Mouse (Mus musculus) megakaryocyte-erythroid progenitor cell, adult 5-6 weeks (primary cell): ENCODE data around the gene Fry. TPM values are rescaled to one million over a fixed set of nuclear protein-coding genes. Genes with fewer than 3 reads are reported as not detected.

Experiments
- ATAC-seq: replicated peaks from 2 replicates; pipeline ENCODE4 v1.8.0; 2016; ENCODE audit warnings: mild to moderate bottlenecking, inconsistent platforms; ENCODE audit not compliant: severe bottlenecking, poor library complexity, low FRiP score, low TSS enrichment
- total RNA-seq, 2 experiments: library from RNA; stranded (forward) in 1 of 2; stranded (reverse) in 1 of 2; fragments of 200-1000, 215-1000 nt in 1 of 2; fragments of >200 nt in 1 of 2; fragmentation: Nextera tagmentation in 1 of 2; gene quantifications; 2 replicates each; pipeline ENCODE4 v1.2.3; 2014 to 2017

Fry gene
- total RNA-seq, 2 experiments from 2014 or later, result 8.3 to 12.9 TPM

DNA sequence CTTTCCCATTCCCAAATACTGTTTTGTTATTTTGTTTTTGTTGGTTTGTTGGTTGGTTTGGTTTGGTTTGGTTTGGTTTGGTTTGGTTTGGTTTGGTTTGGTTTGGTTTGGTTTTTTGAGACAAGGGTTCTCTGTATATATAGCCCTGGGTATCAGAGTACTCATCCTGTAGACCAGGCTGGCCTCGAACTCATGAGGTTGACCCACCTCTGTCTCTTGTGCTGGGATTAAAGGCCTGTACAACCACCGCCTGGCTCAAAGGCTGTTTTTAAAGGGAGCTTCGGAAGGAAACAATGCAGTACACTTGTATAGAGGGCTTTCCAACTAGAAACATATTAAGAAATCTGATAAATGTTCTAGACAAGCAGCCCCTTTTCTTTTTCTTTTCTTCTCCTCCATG is 46.2 kb downstream of the Fry start:
- no peak for ATAC-seq

GRCm38 (mm10) chr5:150166811-150167210 is 48.4 kb downstream of the Fry start:
- ATAC-seq, result no peak

GRCm38 (mm10) chr5:150167287-150167686 is 48.8 kb downstream of the Fry start:
- ATAC-seq, result no peak

DNA sequence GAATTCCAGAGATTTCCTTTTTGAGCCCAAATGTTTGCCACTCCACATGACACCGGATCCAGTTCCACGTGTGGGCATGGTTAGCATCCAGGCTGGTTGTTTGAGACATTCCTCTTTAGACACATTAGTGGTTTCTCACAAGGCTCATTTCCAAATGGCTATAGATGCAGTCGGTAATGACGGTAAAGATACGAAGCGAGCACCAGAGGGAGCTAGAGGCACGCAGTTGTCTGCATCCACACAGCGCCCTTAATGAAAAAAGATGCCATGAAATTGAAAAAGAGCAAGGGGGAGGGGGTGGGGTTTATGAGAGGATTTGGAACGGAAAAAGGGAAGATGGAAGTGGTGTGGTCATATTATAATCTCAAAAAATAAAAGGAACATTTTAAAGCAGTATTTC is 50.3 kb downstream of the Fry start:
- ATAC-seq, result peak; percentile 96

GRCm38 (mm10) chr5:150171562-150171961 is 53.1 kb downstream of the Fry start:
- ATAC-seq, result no peak

GRCm38 (mm10) chr5:150173869-150174268 is 55.4 kb downstream of the Fry start:
- no peak for ATAC-seq

DNA sequence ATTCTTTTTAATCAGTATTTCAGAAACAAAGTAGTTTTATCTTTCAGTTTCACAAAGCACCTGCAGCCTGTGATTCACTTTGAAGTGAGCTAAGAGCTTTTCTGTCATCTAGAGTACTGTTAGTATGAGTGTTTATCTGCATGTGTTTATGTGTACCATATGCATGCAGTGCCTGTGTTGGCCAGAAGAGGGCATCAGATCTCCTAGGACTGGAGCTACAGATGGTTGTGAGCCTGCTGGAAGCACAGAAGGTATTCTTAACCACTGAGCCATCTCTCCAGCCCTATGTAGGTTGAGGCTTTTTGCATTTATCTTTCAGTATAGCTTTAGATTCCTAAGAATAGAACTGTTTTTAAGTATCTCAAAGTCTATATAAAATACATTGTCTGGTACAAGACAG is 56.5 kb downstream of the Fry start:
- no peak for ATAC-seq

DNA sequence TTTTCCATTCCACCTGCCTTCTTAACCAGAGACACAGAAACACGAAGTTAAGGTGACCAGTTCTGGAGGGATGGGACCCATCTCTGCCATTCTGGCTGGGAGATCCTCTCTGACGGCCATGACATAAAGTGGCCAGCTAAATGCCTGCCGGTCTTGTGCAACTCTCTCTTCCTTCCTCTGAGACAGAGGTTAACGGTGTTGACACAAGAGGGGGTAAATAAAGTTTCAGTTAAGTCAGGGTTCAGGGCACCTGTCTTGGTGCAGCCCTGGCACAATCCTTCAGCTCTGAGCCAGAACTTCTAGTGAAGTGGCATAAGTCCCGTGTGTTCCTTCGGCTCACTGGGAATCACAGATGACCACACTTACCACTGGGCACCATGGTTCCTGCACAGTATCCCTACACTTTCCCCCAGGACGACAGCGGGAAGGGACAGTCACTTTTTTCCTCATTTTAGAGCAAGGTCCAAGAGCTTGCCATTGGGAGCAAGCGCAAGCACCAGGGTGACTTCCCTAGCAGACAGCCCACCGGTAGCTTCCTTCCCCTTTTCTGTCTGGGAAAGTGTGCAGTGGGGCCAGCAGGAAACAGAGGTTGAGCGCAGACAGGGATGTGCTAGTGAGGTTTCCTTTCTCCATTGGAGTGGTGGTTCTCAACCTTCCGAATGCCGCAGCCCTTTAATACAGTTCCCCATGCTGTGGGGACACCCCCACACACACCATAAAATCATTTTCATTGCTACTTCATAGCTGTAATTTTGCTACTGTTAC is 58.0 kb downstream of the Fry start:
- ATAC-seq, result no peak

- ATAC-seq, result peak; percentile 88
Measured at GRCm38 (mm10) chr5:150177757-150178156, 59.3 kb downstream of the Fry start.

DNA sequence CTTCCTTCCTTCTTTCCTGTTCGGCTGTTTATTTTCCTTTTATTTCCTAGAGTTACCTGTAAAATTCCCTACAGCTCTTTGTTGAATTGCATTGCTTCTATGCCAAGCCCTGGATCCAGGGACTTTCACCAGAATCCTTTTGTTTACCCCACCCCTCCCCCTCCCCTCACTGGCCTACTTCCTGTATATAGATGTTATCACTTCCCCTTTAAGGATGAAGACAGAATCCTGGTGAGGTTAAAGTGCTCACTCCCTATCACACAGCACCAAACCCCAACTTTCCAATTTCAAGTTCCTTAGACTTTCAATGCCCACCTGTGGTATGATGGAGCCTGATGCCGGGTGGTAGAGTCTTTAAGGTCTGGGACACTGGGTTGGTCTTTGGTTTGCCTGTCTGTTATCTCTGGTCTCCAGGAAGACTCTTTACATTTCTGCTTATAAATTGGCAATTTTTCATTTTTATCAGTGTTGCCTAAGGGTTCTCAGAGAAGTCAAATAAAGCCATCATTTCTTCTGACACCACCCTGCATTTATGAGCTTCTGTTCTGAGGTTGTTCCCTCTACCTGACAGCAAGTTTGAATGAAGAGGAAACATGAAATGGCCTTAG is 59.9 kb downstream of the Fry start:
- peak; percentile 85 for ATAC-seq

GRCm38 (mm10) chr5:150180985-150181607 is 62.7 kb downstream of the Fry start:
- no peak for ATAC-seq

- ATAC-seq, result no peak
Measured at GRCm38 (mm10) chr5:150184959-150185358, 66.5 kb downstream of the Fry start.

DNA sequence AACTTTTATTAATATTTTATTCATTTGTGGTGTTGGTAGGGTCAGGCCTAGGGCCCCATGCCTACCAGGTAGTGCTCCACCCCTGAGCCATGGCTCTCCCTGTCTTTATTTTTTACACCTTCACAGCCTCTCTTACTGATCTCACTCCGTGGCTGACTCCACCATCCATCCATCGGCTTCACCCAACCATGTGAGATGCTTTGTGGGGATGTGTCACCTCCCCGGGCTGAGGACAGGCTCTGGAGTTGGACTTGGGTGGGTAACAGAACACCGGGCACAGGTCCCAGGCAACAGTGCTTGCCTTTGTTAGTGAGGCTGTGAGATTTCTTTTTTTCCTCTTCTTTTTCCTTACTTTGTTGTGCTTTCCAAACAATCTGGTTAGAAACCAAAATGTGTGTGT is 67.7 kb downstream of the Fry start:
- ATAC-seq, result 0 out of 2 replicates have a peak, but pooled peaks have one; percentile 15

GRCm38 (mm10) chr5:150186676-150187075 is 68.2 kb downstream of the Fry start:
- peak; percentile 89 for ATAC-seq

DNA sequence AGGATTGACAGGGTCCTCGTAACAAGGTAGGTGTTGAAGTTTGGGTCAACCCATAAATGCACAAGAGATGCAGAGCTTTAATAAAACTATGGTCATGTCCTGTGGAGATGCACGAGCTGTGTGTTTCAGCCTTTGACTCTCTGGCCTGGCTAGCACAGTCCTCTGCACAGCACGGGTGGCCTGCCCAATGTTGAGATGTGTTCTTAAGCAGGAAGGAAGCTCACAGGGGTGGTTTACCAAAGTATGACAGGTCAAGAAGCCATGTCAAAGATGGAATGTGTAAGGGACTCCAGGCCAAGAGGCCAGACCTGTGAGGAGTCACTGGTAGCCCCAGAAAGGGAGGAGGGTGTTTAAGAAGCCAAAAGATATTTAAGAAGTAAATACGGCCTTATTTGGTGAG is 69.6 kb downstream of the Fry start:
- ATAC-seq, result no peak

GRCm38 (mm10) chr5:150190454-150191358 is 72.3 kb downstream of the Fry start:
- no peak for ATAC-seq

DNA sequence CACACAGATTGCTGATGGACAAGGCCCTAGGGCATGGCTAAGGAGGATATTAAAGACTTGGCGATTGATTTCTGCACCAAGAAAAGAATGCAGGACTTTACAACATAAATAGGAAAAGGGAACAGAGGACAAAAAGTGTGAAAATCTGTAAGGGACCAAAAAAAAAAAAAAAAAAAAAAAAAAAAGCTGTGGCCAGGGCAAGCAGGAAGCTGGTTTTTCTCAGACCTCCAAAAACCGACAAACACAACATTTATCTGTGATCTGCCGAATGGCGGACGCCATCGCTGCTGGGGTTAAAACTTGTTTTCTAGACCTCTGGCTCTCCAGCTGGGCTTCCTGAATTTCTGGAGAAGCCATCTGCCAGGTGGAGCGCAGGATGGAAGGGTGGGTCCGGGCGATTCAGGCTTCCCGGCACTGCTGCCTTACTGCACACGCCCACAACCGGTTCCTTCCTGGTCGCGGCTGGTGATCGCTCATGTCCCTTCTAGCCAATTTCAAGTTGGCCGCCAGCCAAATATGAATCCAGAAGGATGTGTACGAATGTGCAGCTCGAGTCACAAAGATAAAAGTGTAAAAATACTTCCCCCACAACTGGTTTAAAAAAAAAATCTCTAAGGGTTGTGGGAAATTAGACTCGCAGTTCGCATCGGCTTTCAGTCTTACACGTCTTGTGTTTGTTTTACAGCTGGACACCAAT is 77.2 kb downstream of the Fry start:
- peak; percentile 64 for ATAC-seq

DNA sequence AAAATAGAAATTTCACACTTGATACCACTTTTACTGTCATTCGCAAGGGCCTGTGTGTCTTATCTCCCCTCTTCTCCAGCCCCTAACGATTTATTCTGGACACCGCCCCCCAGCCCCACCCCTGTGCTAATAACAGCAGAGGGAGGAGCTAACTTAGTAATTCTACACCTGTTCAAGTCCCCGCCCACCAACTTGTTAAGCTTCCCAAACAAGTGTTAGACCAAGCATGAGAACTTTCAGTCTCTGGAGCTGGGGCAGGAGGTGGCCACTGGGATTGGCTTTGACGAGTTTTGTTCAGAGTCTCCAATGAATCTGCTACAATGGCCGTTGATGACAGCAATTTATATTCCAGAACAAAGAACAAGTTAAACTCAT is 77.8 kb downstream of the Fry start:
- peak; percentile 84 for ATAC-seq

- peak; percentile 54 for ATAC-seq
Measured at GRCm38 (mm10) chr5:150196881-150197311, 78.5 kb downstream of the Fry start.
